Mouse (Mus musculus) adrenal gland, postnatal 4 days (tissue): ENCODE results near the gene Gm9999. TPM values are rescaled to one million over a fixed set of nuclear protein-coding genes. Genes with fewer than 3 reads are reported as not detected.
"Not testable (repeated sequence)": the region's sequence is repeated elsewhere in the genome, so short reads cannot be mapped to it uniquely, and the experiment has no call there.

ENCODE experiments used
- DNase-seq, 2 experiments: peaks; one replicate each; pipeline ENCODE4 v3.0.0; 2021 to 2022; ENCODE audit warnings: low spot score in 2 of 2, mixed read lengths in 2 of 2
- total RNA-seq, 2 experiments: library from RNA; stranded (reverse); gene quantifications; 2 replicates each; pipeline ENCODE4 v1.2.3; 2021

Gm9999 gene
- total RNA-seq, 2 experiments from 2014 or later, result not detected

DNA sequence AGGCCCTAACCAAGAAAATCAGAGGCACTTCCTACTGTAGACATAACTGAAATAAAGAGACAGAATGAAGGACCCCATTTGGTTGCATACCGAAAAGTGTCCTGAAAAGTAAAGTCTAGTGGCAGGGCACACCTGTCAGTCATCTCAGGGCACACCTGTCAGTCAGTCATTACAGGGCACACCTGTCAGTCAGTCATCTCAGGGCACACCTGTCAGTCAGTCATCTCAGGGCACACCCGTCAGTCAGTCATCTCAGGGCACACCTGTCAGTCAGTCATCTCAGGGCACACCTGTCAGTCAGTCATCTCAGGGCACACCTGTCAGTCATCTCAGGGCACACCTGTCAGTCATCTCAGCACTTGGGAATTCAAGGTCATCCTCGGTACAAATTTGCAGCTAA is 43.5 kb downstream of the Gm9999 start:
- DNase-seq, result not testable (repeated sequence)

DNA sequence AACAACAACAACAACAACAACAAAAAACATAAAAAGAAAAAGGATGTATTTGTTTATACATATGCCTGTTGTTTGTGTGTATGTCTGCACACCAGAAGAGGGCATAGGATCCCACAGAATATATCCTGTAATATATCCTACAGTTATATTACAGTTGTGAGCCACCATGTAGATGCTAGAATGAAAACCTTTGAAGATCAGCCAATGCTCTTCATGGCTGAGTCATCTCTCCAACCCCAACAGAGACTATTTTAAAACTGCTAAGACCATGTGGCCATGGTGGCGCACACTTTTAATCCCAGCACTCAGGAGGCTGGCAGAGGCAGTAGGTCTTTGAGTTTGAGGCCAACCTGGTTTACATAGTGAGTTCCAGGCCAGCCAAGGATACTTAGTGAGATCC is 44.1 kb downstream of the Gm9999 start:
- DNase-seq, result no peak

DNA sequence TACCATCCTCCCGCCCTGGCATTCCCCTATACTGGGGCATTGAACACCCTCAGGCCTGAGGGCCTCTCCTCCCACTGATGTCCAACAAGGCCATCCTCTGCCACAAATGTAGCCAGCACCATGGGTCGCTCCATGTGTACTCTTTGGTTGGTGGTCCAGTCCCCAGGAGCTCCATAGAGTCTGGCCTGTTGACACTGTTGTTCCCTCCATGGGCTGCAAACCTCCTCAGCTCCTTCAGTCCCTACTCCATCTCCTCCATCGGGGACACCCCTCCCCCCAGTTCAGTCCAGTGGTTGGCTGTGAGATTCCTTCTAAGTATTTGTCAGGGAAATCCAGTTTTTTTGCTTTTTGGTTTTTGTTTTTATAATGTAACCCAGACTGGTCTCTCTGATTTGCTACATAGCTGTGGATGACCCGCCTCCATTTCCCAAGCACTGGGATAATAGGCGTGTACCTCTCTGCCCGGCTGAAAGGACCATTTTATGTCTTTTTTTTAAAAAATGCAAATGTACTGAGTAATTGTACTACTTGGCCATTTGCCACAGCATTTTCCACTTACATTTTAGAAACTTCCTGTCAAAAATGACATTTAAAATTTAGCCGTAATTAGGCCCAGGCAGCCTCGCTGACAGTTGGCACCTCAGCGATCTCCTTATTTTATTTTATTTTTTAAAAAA is 47.3 kb downstream of the Gm9999 start:
- no peak for DNase-seq

DNA sequence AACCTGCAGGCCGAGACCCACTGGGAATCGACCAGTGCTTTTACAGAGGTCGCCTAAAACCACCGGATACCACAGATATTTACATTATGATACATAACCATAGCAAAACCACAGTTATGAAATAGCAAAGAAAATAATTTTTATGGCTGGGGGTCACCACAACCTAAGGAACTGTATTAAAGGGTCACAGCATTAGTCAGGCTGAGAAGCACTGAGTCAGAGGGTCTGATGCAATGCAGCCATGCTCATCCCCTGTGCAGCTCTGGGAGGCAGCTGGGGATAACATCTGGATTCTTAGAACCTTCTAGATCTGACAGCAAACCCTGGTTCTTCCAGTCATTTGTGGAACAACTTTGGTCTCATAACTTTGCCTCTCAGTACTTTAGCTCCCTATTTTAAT is 48.0 kb downstream of the Gm9999 start:
- no peak for DNase-seq

GRCm38 (mm10) chr7:47034785-47035384 is 51.5 kb downstream of the Gm9999 start:
- DNase-seq, result no peak

DNA sequence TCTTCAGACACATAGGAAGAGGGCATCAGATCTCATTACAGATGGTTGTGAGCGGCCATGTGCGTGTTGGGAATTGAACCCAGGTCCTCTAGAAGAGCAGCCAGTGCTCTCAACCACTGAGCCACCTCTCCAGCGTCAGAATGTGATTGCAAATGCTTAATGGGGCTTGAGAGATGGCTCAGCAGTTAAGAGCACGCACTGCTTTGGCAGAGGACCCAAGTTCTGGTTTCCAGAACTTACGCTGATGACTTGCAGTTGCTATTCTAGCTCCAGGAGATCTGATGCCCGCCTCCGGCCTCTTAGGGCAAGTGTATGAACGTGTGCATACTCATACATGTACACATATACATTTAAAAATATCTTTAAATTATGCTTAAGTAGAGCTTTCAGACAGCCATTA is 52.0 kb downstream of the Gm9999 start:
- no peak for DNase-seq

Other genes with a start within 250 kb of the Gm9999 start
- not detected for gene Saa1, start 240.6 kb upstream of the Gm9999 start, total RNA-seq
- not detected for gene Saa2, start 231.8 kb upstream of the Gm9999 start, total RNA-seq
- gene Hps5, start 187.5 kb upstream of the Gm9999 start, total RNA-seq, result 10 to 100 TPM; 25.0 to 31.2 TPM
- gene Gtf2h1, start 187.5 kb upstream of the Gm9999 start, total RNA-seq, result 10 to 100 TPM; 39.5 to 47.1 TPM
- 100 to 1,000 TPM; 280 to 348 TPM for gene Ldha, start 142.1 kb upstream of the Gm9999 start, total RNA-seq
- not detected for gene Ldhc, start 122.4 kb upstream of the Gm9999 start, total RNA-seq
- gene Tsg101, start 63.6 kb upstream of the Gm9999 start, total RNA-seq, result 10 to 100 TPM; 85.1 to 86.3 TPM
- 10 to 100 TPM; 22.9 to 23.6 TPM for gene Uevld, start 25.1 kb upstream of the Gm9999 start, total RNA-seq
- gene Spty2d1, start 24.8 kb downstream of the Gm9999 start, total RNA-seq, result 10 to 100 TPM; 16.6 to 18.2 TPM
- 10 to 100 TPM; 35.2 to 42.8 TPM for gene Tmem86a, start 67.0 kb downstream of the Gm9999 start, total RNA-seq
- 1 to 10 TPM; 2.0 to 2.1 TPM for gene Ptpn5, start 150.1 kb downstream of the Gm9999 start, total RNA-seq
- gene Mrgpra6, start 221.3 kb downstream of the Gm9999 start, total RNA-seq, result not detected